Mouse (Mus musculus): ENCODE measurements around the gene Psen2. TPM values are rescaled to one million over a fixed set of nuclear protein-coding genes. Genes with fewer than 3 reads are reported as not detected.

Psen2 gene
- total RNA-seq, 1 experiment from 2014 or later = 26.6 TPM

Other genes starting within 250 kb of the Psen2 start
- gene Coq8a, start 63.8 kb downstream of the Psen2 start, total RNA-seq (2021) = 830 and 1,043 TPM in 2 replicates
- gene Itpkb, start 67.0 kb upstream of the Psen2 start, total RNA-seq (2021) = 63.9 and 71.4 TPM in 2 replicates
- gene Stum, start 220.1 kb upstream of the Psen2 start, total RNA-seq (2021) = 0.33 and 1.6 TPM in 2 replicates

All from adrenal gland, postnatal 14 days (tissue).